Mouse (Mus musculus): ENCODE results near the gene Abca3. TPM values are rescaled to one million over a fixed set of nuclear protein-coding genes. Genes with fewer than 3 reads are reported as not detected.

Gene Abca3
- 25.5 and 29.4 TPM in 2 replicates for polyA plus RNA-seq (2015; fragmentation: Nextera tagmentation; extraction: Ambion mirVana)

GRCm38 (mm10) chr17:24351760-24352357, at the start of gene Abca3:
Abca3 (plus strand) TSS chr17:24351950.
- no peaks in the 10 kb centered on the region for H3K9me3 ChIP-seq (replicated peaks)
- peak within 1 kb of the TSS; percentile 80 for H3K4me2 ChIP-seq
- peaks cover 35% of the 10 kb centered on the region for H3K4me1 ChIP-seq
- H3K27ac ChIP-seq (replicated peaks), result peak within 1 kb of the TSS; percentile 85
- H3K4me3 ChIP-seq (replicated peaks), result peak within 1 kb of the TSS; percentile 83
- no peaks in the 10 kb centered on the region; the same call in 1 of the 2 replicates for H3K27me3 ChIP-seq (replicated peaks)
- H3K9ac ChIP-seq (replicated peaks), result peak within 1 kb of the TSS; percentile 84
- no peaks in the 10 kb centered on the region for H3K36me3 ChIP-seq
- WGBS, result under 1% methylated on average over 54 of the region's 55 CpGs
- peak; percentile 97 for ATAC-seq (ENCODE audit: low FRiP score)

GRCm38 (mm10) chr17:24307500-24307899, 44.2 kb upstream of the Abca3 start:
- Histone ChIP-seq H3K27me3 (replicated peaks) (no peaks in the 10 kb centered on the region), H3K27ac (replicated peaks) (no peak overlapping the region), H3K4me3 (replicated peaks) (no peak overlapping the region), H3K36me3 (no peaks in the 10 kb centered on the region), H3K4me1 (no peaks in the 10 kb centered on the region), H3K9ac (replicated peaks) (no peak overlapping the region), H3K9me3 (replicated peaks) (no peaks in the 10 kb centered on the region), H3K4me2 (no peak overlapping the region)
- ATAC-seq (ENCODE audit: low FRiP score), result no peak
- 45% methylated on average over 4 of the region's 4 CpGs for WGBS

GRCm38 (mm10) chr17:24320826-24321225, 30.9 kb upstream of the Abca3 start:
- no peak overlapping the region for H3K4me3 ChIP-seq (replicated peaks)
- H3K9me3 ChIP-seq (replicated peaks), result no peaks in the 10 kb centered on the region
- no peaks in the 10 kb centered on the region for H3K36me3 ChIP-seq
- H3K9ac ChIP-seq (replicated peaks), result no peak overlapping the region
- H3K27ac ChIP-seq (replicated peaks), result no peak overlapping the region
- H3K4me1 ChIP-seq, result no peaks in the 10 kb centered on the region
- no peaks in the 10 kb centered on the region for H3K27me3 ChIP-seq (replicated peaks)
- 88% methylated on average over 3 of the region's 3 CpGs for WGBS
- no peak overlapping the region for H3K4me2 ChIP-seq
- no peak for ATAC-seq (ENCODE audit: low FRiP score)

DNA sequence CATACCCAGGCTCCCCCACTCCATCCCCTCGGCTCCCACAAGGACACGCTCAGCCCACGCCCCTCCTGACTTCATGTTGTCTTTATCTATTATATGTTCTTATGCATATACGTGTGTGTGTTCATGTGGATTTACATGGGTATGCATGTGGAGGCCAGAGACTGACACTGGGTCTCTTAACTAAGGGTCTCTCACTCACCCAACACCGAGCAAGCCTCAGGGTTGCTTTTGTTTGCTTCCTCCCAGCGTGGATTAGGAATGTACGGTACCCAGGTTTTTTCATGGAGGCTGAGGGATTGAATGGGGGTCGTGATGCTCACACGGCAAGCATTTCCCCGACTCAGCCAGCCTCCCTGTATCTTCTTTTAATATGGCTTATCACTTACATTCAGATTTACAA, 26.7 kb upstream of the Abca3 start:
- H3K27ac ChIP-seq (replicated peaks), result no peak overlapping the region
- H3K4me2 ChIP-seq, result no peak overlapping the region
- H3K27me3 ChIP-seq (replicated peaks), result no peaks in the 10 kb centered on the region
- no peak overlapping the region for H3K4me3 ChIP-seq (replicated peaks)
- H3K9ac ChIP-seq (replicated peaks), result no peak overlapping the region
- no peak for ATAC-seq (ENCODE audit: low FRiP score)
- H3K4me1 ChIP-seq, result no peaks in the 10 kb centered on the region
- H3K9me3 ChIP-seq (replicated peaks), result no peaks in the 10 kb centered on the region
- no peaks in the 10 kb centered on the region for H3K36me3 ChIP-seq
- 89% methylated on average over 10 of the region's 10 CpGs for WGBS

DNA sequence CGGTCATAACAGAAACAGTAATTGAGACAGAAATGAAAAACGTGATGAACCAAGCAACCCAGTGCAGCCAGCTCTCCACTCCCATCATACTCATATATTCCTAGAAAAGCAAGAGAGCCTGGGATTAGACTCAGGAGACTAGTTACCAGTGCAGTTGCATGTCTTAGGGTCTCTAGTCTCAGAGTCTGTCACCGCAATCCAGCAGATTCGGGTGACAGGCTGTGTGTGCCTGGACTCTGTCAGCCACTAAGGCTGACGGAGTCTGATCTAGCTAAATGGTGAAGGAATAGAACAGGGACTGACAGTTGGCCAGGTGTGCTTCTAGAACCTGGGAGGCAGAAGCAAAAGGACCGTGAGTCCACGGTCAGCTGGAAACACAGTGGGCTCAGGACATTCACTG, 24.1 kb upstream of the Abca3 start:
- no peak overlapping the region for H3K27ac ChIP-seq (replicated peaks)
- H3K4me2 ChIP-seq, result no peak overlapping the region
- H3K9me3 ChIP-seq (replicated peaks), result no peaks in the 10 kb centered on the region
- WGBS, result 91% methylated on average over 7 of the region's 7 CpGs
- no peaks in the 10 kb centered on the region for H3K4me1 ChIP-seq
- H3K4me3 ChIP-seq (replicated peaks), result no peak overlapping the region
- no peaks in the 10 kb centered on the region for H3K36me3 ChIP-seq
- H3K27me3 ChIP-seq (replicated peaks), result no peaks in the 10 kb centered on the region
- no peak for ATAC-seq (ENCODE audit: low FRiP score)
- no peak overlapping the region for H3K9ac ChIP-seq (replicated peaks)

DNA sequence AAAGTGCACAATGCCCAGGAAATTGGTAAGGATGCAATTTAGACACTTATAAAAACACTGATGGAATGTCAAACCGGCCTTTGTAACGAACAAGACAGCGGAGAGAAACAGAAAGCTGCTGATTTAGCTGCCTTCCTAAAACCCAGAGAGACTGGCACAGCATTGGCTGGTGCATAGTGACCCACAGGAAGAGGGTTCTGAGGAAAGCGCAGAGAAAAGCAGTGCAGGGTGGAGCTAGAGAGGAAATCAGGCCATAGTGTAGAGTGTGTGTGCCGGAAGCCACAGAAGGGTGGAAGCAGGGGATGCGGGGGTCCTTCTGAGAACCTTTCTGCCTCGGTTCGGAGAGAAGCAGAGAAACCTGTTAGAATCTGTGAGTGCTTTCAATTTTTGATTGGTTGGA, 7.1 kb upstream of the Abca3 start:
- no peak for ATAC-seq (ENCODE audit: low FRiP score)

DNA sequence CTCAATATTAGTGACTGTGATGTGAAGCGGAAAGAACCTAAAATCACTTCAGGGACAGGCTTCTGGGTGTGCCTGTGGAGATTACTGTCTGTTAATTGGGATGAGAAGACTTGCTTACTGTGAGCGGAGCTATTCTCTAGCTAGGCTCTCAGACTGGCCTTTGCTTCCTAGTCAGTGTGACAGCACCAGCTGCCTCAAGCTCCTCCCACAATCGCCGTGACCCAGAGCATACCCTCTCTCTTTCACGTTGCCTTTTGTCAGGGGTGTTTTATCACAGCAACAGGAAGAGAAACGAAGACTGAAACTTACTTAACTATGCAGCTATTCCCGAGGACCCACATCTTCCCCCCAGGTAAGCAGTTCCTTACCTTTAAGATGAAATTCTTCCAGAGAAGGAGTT, 4.9 kb upstream of the Abca3 start:
- H3K36me3 ChIP-seq, result no peaks in the 10 kb centered on the region
- ATAC-seq (ENCODE audit: low FRiP score), result no peak
- no peaks in the 10 kb centered on the region; the same call in 1 of the 2 replicates for H3K27me3 ChIP-seq (replicated peaks)
- H3K4me3 ChIP-seq (replicated peaks), result no peak overlapping the region
- no peak overlapping the region for H3K4me2 ChIP-seq
- WGBS, result 52% methylated on average over 7 of the region's 7 CpGs
- H3K9me3 ChIP-seq (replicated peaks), result no peaks in the 10 kb centered on the region
- no peak overlapping the region for H3K27ac ChIP-seq (replicated peaks)
- H3K9ac ChIP-seq (replicated peaks), result no peak overlapping the region
- peaks cover 8% of the 10 kb centered on the region for H3K4me1 ChIP-seq

More for the DNA sequence above, 7.1 kb upstream of the Abca3 start:
- H3K9ac ChIP-seq (replicated peaks), result no peak overlapping the region
- no peak overlapping the region for H3K4me3 ChIP-seq (replicated peaks)
- no peak overlapping the region for H3K27ac ChIP-seq (replicated peaks)
- no peaks in the 10 kb centered on the region for H3K4me1 ChIP-seq
- H3K27me3 ChIP-seq (replicated peaks), result no peaks in the 10 kb centered on the region
- no peaks in the 10 kb centered on the region for H3K36me3 ChIP-seq
- H3K4me2 ChIP-seq, result no peak overlapping the region
- H3K9me3 ChIP-seq (replicated peaks), result no peaks in the 10 kb centered on the region
- WGBS, result 90% methylated on average over 8 of the region's 8 CpGs

DNA sequence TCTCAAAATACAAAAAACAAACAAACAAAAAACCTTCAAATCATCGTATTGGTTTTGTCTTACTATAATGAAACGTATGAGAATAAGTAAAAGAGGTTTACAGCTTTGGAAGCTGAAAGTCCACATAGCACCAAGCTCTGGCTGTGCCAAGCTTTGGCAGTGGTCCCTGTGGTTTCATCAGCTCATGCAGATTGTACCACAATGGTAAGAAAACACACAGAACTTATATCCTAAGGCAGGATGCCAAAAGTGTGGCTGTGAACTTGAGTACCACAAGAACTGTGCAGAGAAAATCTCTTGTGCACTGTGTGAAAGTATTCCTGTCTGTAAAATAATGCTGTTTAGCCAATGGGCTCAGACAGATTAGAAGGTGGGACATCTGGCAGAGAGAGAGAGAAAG, 2.6 kb upstream of the Abca3 start:
- no peak overlapping the region for H3K27ac ChIP-seq (replicated peaks)
- H3K4me2 ChIP-seq, result no peak overlapping the region
- no peak overlapping the region for H3K9ac ChIP-seq (replicated peaks)
- ATAC-seq (ENCODE audit: low FRiP score), result no peak
- H3K4me3 ChIP-seq (replicated peaks), result no peak overlapping the region
- 81% methylated on average over 2 of the region's 2 CpGs for WGBS
- H3K27me3 ChIP-seq (replicated peaks), result no peaks in the 10 kb centered on the region; the same call in 1 of the 2 replicates
- no peaks in the 10 kb centered on the region for H3K36me3 ChIP-seq
- H3K4me1 ChIP-seq, result peaks cover 24% of the 10 kb centered on the region
- no peaks in the 10 kb centered on the region for H3K9me3 ChIP-seq (replicated peaks)

DNA sequence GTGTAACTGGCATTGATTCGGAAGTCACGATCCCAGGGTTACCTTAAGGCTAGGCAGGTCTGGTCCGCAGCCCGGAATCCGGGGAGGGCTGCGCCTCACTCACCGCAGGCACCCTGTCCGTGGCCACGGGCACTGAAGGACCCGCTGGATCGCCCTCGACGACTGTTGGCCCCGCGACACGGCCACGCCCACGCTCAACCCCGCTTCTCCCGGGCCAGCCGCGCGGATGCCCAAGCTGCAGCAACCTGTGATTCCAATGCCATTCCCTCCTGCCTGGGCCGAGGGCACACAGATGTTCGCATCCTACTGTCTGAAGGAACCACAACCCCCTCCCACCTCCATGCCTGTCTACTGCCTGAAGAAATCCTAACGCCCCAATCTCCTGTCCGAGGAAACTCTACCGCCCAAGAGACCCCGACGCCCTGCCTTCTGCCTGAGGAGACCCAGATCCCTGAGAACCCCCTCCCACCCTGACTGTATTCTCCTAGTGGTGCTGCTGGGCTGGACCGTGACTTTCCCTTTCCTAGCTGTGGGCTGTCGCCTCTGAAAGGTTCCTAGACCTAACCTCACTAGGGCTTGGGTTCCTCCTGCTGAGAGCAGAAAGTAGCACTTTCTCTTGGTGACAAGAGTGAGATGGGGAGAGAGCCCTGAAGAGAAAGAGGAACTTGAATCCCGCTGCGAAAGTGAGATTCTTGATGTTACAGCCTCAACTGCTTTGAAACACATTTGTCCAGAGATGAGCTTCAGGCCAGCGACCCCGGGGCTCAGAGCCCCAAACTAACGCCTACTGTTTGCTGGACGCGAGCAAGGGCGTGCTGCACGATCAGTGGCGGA, 607 bp upstream of the Abca3 start, which contains the start of gene Abca17:
Abca17 (minus strand) TSS at position 143 of the 834 bp plus-strand sequence.
- Histone ChIP-seq H3K27me3 (replicated peaks) (no peaks in the 10 kb centered on the region; the same call in 1 of the 2 replicates), H3K4me2 (peak within 1 kb of the TSS; percentile 80), H3K27ac (replicated peaks) (peak within 1 kb of the TSS; percentile 85), H3K4me1 (peaks cover 35% of the 10 kb centered on the region), H3K4me3 (replicated peaks) (peak within 1 kb of the TSS; percentile 83), H3K36me3 (no peaks in the 10 kb centered on the region), H3K9me3 (replicated peaks) (no peaks in the 10 kb centered on the region), H3K9ac (replicated peaks) (peak within 1 kb of the TSS; percentile 84)
- ATAC-seq (ENCODE audit: low FRiP score), result peak; percentile 42
- WGBS, result 3% methylated on average over 42 of the region's 42 CpGs

GRCm38 (mm10) chr17:24352370-24353194, 832 bp downstream of the Abca3 start:
- WGBS, result 1% methylated on average over 36 of the region's 36 CpGs
- peak; percentile 52 for ATAC-seq (ENCODE audit: low FRiP score)
- H3K4me1 ChIP-seq, result peaks cover 35% of the 10 kb centered on the region

DNA sequence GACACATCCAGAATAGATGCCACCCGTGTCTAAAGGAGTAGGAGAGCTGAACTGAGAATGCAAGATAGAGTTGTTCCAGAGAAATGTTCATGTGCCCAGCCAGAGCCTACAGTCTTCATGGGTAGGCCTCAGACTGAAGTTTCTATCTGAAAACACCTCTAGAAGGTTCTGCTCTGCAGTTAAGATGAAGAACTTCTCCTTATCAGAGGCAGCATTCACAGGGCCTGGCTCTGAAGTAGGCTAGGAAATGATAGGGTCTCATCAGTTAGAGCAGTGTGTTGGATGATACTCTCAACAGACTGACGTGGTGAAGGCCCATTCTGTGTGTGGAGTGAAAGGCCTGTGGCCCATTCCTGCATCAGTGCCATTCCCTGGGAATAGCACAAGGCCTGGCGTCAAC, 2.2 kb downstream of the Abca3 start:
- H3K36me3 ChIP-seq, result peaks cover 3% of the 10 kb centered on the region; the same call in 1 of the 2 replicates
- no peaks in the 10 kb centered on the region; the same call in 1 of the 2 replicates for H3K27me3 ChIP-seq (replicated peaks)
- no peaks in the 10 kb centered on the region for H3K9me3 ChIP-seq (replicated peaks)
- H3K27ac ChIP-seq (replicated peaks), result no peak overlapping the region
- H3K4me2 ChIP-seq, result peak overlapping the region; percentile 80
- no peak overlapping the region for H3K4me3 ChIP-seq (replicated peaks)
- 86% methylated on average over 3 of the region's 3 CpGs for WGBS
- ATAC-seq (ENCODE audit: low FRiP score), result no peak
- H3K9ac ChIP-seq (replicated peaks), result no peak overlapping the region
- peaks cover 35% of the 10 kb centered on the region for H3K4me1 ChIP-seq

More at GRCm38 (mm10) chr17:24352370-24353194, 832 bp downstream of the Abca3 start:
- Histone ChIP-seq H3K27me3 (replicated peaks) (no peaks in the 10 kb centered on the region; the same call in 1 of the 2 replicates), H3K27ac (replicated peaks) (peak overlapping the region; percentile 85), H3K9ac (replicated peaks) (peak overlapping the region; percentile 84), H3K36me3 (no peaks in the 10 kb centered on the region), H3K4me2 (peak overlapping the region; percentile 80), H3K9me3 (replicated peaks) (no peaks in the 10 kb centered on the region), H3K4me3 (replicated peaks) (peak overlapping the region; percentile 83)

Data from neural tube, embryonic 15.5 days (tissue).